Mouse (Mus musculus): ENCODE measurements around the gene Pate2.
"Not testable (repeated sequence)": the region's sequence is repeated elsewhere in the genome, so short reads cannot be mapped to it uniquely, and the experiment has no call there.

Gene Pate2

GRCm38 (mm10) chr9:35558257-35559008 is 11.7 kb upstream of the Pate2 start, which contains the start of the genes Ddx25 and Pus3:
Gene Ddx25, minus strand, starts transcription at chr9:35558528.
Gene Pus3, plus strand, starts transcription at chr9:35558595.
- DNase-seq: no peak

DNA sequence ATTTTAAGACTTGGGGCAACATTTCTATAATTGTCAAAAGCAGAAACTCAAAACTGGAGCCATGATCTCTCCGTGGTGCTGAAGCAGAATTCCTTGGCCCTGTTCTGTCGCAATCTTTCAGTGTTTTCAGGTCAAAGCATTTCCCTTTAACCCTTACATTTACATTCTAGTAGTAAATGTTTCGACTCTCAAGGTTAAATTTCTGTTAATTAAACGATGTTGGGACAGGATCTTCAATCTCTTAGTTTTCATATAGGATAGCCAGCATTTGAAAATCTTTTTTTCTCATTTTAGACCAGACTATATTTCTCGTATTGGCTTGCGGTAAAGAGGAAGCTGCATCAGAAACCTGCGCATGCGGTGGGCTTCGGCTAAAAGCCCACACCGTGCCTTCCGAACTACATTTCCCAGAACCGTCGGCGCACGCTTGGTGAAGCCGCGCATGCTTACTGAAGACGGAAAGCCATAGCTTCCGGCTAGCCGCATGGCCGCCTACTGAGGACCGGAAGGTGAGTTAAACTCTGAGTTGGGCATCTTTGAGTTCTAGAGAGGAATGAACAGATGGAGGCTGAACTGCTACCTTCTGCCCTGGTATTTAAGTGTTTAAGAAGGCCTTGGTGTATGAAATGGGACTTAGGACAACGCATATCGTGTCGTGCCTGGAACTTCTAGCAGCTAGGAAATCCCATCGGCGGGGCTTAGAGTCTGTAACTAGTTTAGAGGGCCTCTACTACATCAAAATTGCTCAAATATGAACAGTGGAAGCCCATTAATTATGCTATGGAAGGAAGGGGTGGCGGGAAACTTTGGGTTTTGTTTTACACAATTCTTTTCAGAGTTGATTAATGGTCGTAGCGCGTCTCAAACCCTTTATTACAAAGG is 10.8 kb upstream of the Pate2 start:
- DNase-seq: peak; percentile 80

DNA sequence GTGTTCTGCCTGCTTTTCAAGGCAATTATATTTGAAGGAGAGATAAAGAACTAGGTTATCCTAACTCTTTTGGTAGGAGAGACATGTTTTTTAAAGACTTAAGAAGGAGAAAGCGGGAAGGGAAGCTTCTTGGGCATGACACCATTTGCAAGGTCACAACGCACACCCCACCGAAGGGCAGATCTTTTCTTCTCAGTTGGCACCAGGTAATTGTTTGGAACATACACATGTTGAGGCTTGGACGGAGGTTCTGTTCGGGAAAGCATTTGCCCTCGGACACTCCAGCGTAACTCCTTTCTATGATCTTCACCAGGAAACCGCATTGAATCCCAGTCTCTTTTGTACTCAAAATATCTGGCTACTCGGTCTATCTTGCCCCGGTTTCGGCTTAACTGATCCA is 9.0 kb upstream of the Pate2 start:
- no peak for DNase-seq

- no peak for DNase-seq
These were observed 8.5 kb upstream of the Pate2 start for GRCm38 (mm10) chr9:35561583-35561982.

GRCm38 (mm10) chr9:35564536-35565240 is 5.4 kb upstream of the Pate2 start:
- no peak for DNase-seq

- no peak for DNase-seq
These were observed 2.1 kb upstream of the Pate2 start for GRCm38 (mm10) chr9:35567995-35568394.

- DNase-seq: no peak
These were observed 579 bp downstream of the Pate2 start for GRCm38 (mm10) chr9:35570663-35571062.

DNA sequence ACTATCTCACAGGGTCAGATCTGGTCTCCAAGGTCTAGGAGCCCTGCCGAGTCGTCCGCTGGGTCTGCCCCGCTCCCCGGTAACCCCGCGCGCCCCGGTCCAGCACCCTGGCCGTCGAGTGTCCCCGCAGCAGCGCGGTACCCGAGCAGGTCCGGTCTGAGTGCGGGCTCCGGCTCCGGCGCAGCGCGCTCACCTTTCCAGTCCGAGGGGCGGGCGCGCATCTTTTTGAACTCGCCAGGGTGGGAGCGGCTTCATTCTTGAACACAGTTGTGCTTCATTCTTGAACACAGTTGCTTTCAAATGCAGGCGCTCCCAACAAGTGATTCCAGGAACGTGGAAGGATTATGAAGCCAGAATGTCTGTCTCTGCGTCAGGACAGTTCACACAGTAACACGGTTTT is 4.3 kb downstream of the Pate2 start:
- no peak for DNase-seq

- no peak for DNase-seq
These were observed 17.6 kb downstream of the Pate2 start for GRCm38 (mm10) chr9:35587674-35588073.

GRCm38 (mm10) chr9:35592903-35593302 is 22.8 kb downstream of the Pate2 start:
- DNase-seq: peak; percentile 62

GRCm38 (mm10) chr9:35607647-35608405 is 37.7 kb downstream of the Pate2 start:
- DNase-seq: no peak

DNA sequence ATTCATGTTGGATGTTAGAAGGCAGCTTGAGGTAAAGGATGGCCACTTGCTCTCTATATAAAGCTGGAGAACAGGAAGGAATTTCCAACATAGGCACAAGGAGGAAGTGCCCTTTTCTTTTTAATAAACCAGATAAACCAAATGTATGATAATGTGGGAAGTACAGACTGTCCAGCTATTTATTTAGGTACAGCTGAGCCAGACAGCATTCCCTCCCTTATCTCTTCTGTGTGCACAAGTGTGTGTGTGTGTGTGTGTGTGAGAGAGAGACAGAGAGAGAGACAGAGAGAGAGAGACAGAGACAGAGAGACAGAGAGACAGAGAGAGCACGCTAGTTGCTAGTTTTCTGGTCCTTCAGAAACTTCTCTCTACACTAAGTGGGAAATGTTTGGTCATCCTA is 41.8 kb downstream of the Pate2 start, which contains the start of gene Pate4:
Pate4 (minus strand) TSS at position 101 of the 400 bp plus-strand sequence.
- DNase-seq: no peak

- no peak for DNase-seq
These were observed 43.9 kb downstream of the Pate2 start for GRCm38 (mm10) chr9:35614005-35614404.

DNA sequence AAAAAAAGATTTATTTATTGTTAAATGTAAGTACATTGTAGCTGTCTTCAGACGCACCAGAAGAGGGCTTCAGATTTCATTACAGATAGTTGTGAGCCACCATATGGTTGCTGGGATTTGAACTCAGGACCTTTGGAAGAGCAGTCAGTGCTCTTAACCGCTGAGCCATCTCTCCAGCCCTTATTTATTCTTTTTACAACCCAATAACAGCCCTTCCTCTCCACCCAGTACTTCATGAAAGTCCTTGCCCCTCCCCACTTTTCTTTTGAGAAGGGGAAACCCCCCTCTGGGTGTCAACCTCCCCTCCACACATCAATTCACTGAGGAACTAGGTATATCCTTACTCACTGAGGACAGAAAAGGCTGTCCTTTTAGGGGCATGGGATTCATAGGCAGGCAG is 46.7 kb downstream of the Pate2 start:
- DNase-seq: not testable (repeated sequence)

DNA sequence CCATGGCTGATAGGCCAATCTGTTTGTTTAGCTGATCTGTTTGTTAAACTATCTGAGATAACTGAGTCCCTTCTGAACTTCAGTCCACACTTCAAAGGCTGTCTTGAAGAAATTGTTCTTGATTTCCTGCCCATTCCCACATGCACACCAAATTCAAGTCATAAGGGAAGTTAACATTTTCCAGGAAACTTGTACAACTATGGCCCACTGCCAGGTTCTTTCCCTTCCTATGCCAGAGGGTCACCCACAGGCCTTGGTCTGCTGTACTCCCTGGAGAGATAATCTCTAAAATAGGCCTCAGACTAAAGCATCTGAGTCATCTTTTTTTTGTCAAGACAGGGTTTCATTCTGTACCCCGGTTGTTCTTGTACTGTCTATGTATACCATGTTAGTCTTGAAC is 62.9 kb downstream of the Pate2 start:
- DNase-seq: no peak

GRCm38 (mm10) chr9:35648102-35648501 is 78.0 kb downstream of the Pate2 start, which contains the start of gene Pate3:
Gene Pate3, minus strand, starts transcription at chr9:35648202.
- DNase-seq: no peak

DNA sequence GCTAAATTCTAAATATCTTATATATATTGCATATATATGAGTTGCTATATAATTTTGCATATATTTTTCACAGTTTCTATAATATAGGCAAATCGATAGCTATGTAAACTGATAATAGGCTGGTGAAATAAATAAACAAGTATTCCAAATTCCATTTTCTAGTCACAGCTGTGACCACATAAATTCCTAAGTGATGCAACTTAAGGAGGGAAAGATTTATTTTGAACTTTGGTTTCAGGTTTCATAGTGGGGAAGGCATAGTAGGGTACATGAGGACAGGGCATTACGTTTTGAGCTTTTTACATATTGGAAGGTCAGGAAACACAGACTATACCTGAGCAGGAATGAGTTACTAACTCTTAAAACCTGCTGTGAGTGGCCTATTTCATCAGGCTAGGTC is 103.5 kb downstream of the Pate2 start:
- DNase-seq: no peak

DNA sequence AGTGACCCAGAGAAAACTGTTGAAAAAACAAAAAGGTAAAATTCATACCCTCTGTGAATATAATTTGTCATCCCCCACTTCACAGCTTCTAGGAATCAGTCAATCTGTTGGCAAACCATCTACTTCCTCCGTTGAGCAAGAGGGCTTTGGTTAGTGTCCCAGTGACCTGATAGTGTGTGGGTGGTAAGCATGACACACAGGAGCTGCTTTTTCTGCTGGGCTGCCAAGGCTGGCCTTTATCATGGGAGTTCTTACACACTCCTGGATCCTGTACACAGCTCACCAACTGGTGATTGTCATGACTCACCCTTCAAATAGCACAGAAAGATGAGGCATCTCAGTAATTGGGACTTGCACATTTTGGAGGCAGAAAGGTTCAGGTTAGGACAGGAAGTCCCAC is 116.9 kb downstream of the Pate2 start, which contains the start of gene Pate1:
Pate1 (minus strand) TSS at position 378 of the 400 bp plus-strand sequence.
- no peak for DNase-seq

GRCm38 (mm10) chr9:35691924-35692323 is 121.8 kb downstream of the Pate2 start:
- DNase-seq: no peak

DNA sequence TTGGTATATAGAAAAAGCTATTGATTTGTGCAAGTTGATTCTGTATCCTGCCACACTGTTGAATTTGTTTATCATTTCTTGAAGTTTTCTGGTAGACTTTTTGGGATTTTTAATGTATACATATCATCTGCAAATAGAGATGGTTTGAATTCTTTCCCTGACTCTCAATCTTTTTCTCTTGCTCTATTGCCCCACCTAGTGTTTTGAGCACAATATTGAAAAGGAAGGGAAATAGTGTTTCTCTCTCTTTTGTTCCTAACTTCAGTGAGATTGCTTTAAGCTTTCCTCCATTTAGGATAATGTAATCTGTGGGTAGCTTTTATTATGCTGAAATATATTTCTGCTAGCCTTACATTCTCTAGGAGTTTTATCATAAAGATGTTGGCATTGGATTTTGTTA is 137.2 kb downstream of the Pate2 start:
- peak; percentile 2 for DNase-seq
